Mouse (Mus musculus) lung, embryonic 15.5 days (tissue): Measurements from ENCODE around the gene Alpl. TPM values are rescaled to one million over a fixed set of nuclear protein-coding genes. Genes with fewer than 3 reads are reported as not detected.

Source experiments
- ATAC-seq: fragments of 200-750 bp; cut with Nextera tagmentation; 2 replicates; pipeline ENCODE4 v1.8.0; 2017; ENCODE audit warnings: moderate number of reproducible peaks, borderline replicate concordance; ENCODE audit not compliant: low FRiP score, low TSS enrichment; ENCODE audit errors: extremely low read depth
- H3K27ac ChIP-seq: fragments of 300-500 bp; sonication (generic); 2 replicates; pipeline ENCODE4 v1.5.1; 2015; ENCODE audit warnings: moderate library complexity, mild to moderate bottlenecking, inconsistent platforms
- H3K27me3 ChIP-seq: fragments of 300-500 bp; sonication (generic); 2 replicates; pipeline ENCODE4 v1.6.1; 2015; ENCODE audit warnings: inconsistent platforms
- H3K36me3 ChIP-seq: fragments of 300-500 bp; sonication (generic); 2 replicates; pipeline ENCODE4 v1.6.1; 2015; ENCODE audit warnings: inconsistent platforms
- H3K4me1 ChIP-seq: fragments of 300-500 bp; sonication (generic); 2 replicates; pipeline ENCODE4 v1.6.1; 2015; ENCODE audit warnings: inconsistent platforms
- H3K4me2 ChIP-seq: fragments of 300-500 bp; sonication (generic); 2 replicates; pipeline ENCODE4 v1.6.1; 2015; ENCODE audit warnings: inconsistent platforms, mild to moderate bottlenecking, moderate library complexity
- H3K4me3 ChIP-seq: fragments of 300-500 bp; sonication (generic); 2 replicates; pipeline ENCODE4 v1.5.1; 2015; ENCODE audit warnings: mild to moderate bottlenecking, inconsistent platforms
- H3K9ac ChIP-seq: fragments of 300-500 bp; sonication (generic); 2 replicates; pipeline ENCODE4 v1.6.1; 2015; ENCODE audit warnings: inconsistent platforms
- H3K9me3 ChIP-seq: fragments of 300-500 bp; sonication (generic); 2 replicates; pipeline ENCODE4 v1.6.1; 2016; ENCODE audit warnings: inconsistent platforms
- WGBS: fragments of 180-500 bp; shearing (Covaris S2); methylation state at CpG from one replicate; pipeline ENCODE4 v1.1.7; 2015; 5-methylcytosine and 5-hydroxymethylcytosine counted together
- polyA plus RNA-seq: library from polyadenylated mRNA; unstranded; fragments of >200 nt; fragmentation: Nextera tagmentation; extraction: Ambion mirVana; gene quantifications from 2 replicates; pipeline ENCODE4 v1.2.1, GENCODE M21; 2015

Alpl gene
- polyA plus RNA-seq, 1 experiment from 2014 or later = 4.2 TPM

GRCm38 (mm10) chr4:137778397-137779184 is 17.6 kb downstream of the Alpl start:
- Histone ChIP-seq H3K27me3 (no peaks in the 10 kb centered on the region), H3K27ac (no peak overlapping the region), H3K9ac (no peak overlapping the region), H3K4me1 (peaks cover 2% of the 10 kb centered on the region), H3K36me3 (no peaks in the 10 kb centered on the region), H3K4me3 (no peak overlapping the region), H3K9me3 (no peaks in the 10 kb centered on the region), H3K4me2 (no peak overlapping the region)
- 78% methylated on average over 17 of the region's 17 CpGs for WGBS
- ATAC-seq = no peak

- Histone ChIP-seq H3K9me3 (no peaks in the 10 kb centered on the region), H3K4me1 (peaks cover 3% of the 10 kb centered on the region; the same call in 1 of the 2 replicates), H3K9ac (no peak overlapping the region), H3K27ac (no peak overlapping the region), H3K27me3 (no peaks in the 10 kb centered on the region), H3K4me3 (no peak overlapping the region), H3K36me3 (no peaks in the 10 kb centered on the region), H3K4me2 (no peak overlapping the region)
- no peak for ATAC-seq
- 79% methylated on average over 4 of the region's 4 CpGs for WGBS
Observed at GRCm38 (mm10) chr4:137777866-137778265, 18.3 kb downstream of the Alpl start.

- Histone ChIP-seq H3K36me3 (no peaks in the 10 kb centered on the region), H3K27me3 (no peaks in the 10 kb centered on the region), H3K4me3 (no peak overlapping the region), H3K4me1 (peaks cover 10% of the 10 kb centered on the region; the same call in 1 of the 2 replicates), H3K9ac (no peak overlapping the region), H3K27ac (no peak overlapping the region), H3K9me3 (no peaks in the 10 kb centered on the region), H3K4me2 (no peak overlapping the region)
- WGBS = 79% methylated on average over 6 of the region's 6 CpGs
- ATAC-seq = no peak
Observed at GRCm38 (mm10) chr4:137774505-137774904, 21.7 kb downstream of the Alpl start.

GRCm38 (mm10) chr4:137774013-137774412 is 22.2 kb downstream of the Alpl start:
- Histone ChIP-seq H3K27ac (no peak overlapping the region), H3K9ac (no peak overlapping the region), H3K9me3 (no peaks in the 10 kb centered on the region), H3K4me1 (peaks cover 10% of the 10 kb centered on the region; the same call in 1 of the 2 replicates), H3K4me3 (no peak overlapping the region), H3K27me3 (no peaks in the 10 kb centered on the region), H3K4me2 (no peak overlapping the region), H3K36me3 (no peaks in the 10 kb centered on the region)
- 73% methylated on average over 5 of the region's 5 CpGs for WGBS
- ATAC-seq = no peak

GRCm38 (mm10) chr4:137773369-137773899 is 22.8 kb downstream of the Alpl start:
- Histone ChIP-seq H3K9ac (no peak overlapping the region), H3K27ac (no peak overlapping the region), H3K36me3 (no peaks in the 10 kb centered on the region), H3K4me2 (no peak overlapping the region), H3K4me1 (peaks cover 10% of the 10 kb centered on the region; the same call in 1 of the 2 replicates), H3K4me3 (no peak overlapping the region), H3K27me3 (no peaks in the 10 kb centered on the region), H3K9me3 (no peaks in the 10 kb centered on the region)
- ATAC-seq = no peak
- WGBS = 34% methylated on average over 2 of the region's 2 CpGs

GRCm38 (mm10) chr4:137772438-137773056 is 23.6 kb downstream of the Alpl start:
- ATAC-seq = no peak
- H3K4me2 ChIP-seq = no peak overlapping the region
- H3K4me1 ChIP-seq = peaks cover 10% of the 10 kb centered on the region; the same call in 1 of the 2 replicates
- H3K36me3 ChIP-seq = no peaks in the 10 kb centered on the region
- no peak overlapping the region for H3K27ac ChIP-seq
- H3K4me3 ChIP-seq = no peak overlapping the region
- no peaks in the 10 kb centered on the region for H3K9me3 ChIP-seq
- WGBS = 62% methylated on average over 16 of the region's 16 CpGs
- no peaks in the 10 kb centered on the region for H3K27me3 ChIP-seq
- no peak overlapping the region for H3K9ac ChIP-seq

- H3K9me3 ChIP-seq = no peaks in the 10 kb centered on the region
- peaks cover 10% of the 10 kb centered on the region; the same call in 1 of the 2 replicates for H3K4me1 ChIP-seq
- no peak overlapping the region for H3K4me2 ChIP-seq
- no peaks in the 10 kb centered on the region for H3K27me3 ChIP-seq
- ATAC-seq = no peak
- H3K36me3 ChIP-seq = no peaks in the 10 kb centered on the region
- no peak overlapping the region for H3K4me3 ChIP-seq
- H3K27ac ChIP-seq = no peak overlapping the region
- no peak overlapping the region for H3K9ac ChIP-seq
- 54% methylated on average over 3 of the region's 3 CpGs for WGBS
Observed at GRCm38 (mm10) chr4:137771749-137772148, 24.4 kb downstream of the Alpl start.

- no peak overlapping the region for H3K4me3 ChIP-seq
- no peaks in the 10 kb centered on the region for H3K27me3 ChIP-seq
- peak; percentile 55; the same call in 1 of the 2 replicates for ATAC-seq
- peaks cover 10% of the 10 kb centered on the region; the same call in 1 of the 2 replicates for H3K4me1 ChIP-seq
- H3K4me2 ChIP-seq = no peak overlapping the region
- H3K27ac ChIP-seq = no peak overlapping the region
- H3K36me3 ChIP-seq = no peaks in the 10 kb centered on the region
- WGBS = 47% methylated on average over 14 of the region's 14 CpGs
- H3K9ac ChIP-seq = no peak overlapping the region
- no peaks in the 10 kb centered on the region for H3K9me3 ChIP-seq
Observed at GRCm38 (mm10) chr4:137770901-137771612, 25.1 kb downstream of the Alpl start.

- Histone ChIP-seq H3K27ac (no peak overlapping the region), H3K27me3 (no peaks in the 10 kb centered on the region), H3K4me2 (no peak overlapping the region), H3K9me3 (no peaks in the 10 kb centered on the region), H3K9ac (no peak overlapping the region), H3K4me3 (no peak overlapping the region), H3K36me3 (no peaks in the 10 kb centered on the region), H3K4me1 (peaks cover 19% of the 10 kb centered on the region; the same call in 1 of the 2 replicates)
- WGBS = 28% methylated on average over 7 of the region's 7 CpGs
- ATAC-seq = no peak; the same call in 1 of the 2 replicates
Observed at GRCm38 (mm10) chr4:137769635-137770034, 26.5 kb downstream of the Alpl start.

- Histone ChIP-seq H3K9ac (no peak overlapping the region), H3K36me3 (no peaks in the 10 kb centered on the region), H3K4me3 (no peak overlapping the region), H3K27ac (no peak overlapping the region), H3K4me2 (no peak overlapping the region), H3K27me3 (no peaks in the 10 kb centered on the region), H3K9me3 (no peaks in the 10 kb centered on the region), H3K4me1 (peaks cover 19% of the 10 kb centered on the region; the same call in 1 of the 2 replicates)
- WGBS = 69% methylated on average over 6 of the region's 6 CpGs
- no peak for ATAC-seq
Observed at GRCm38 (mm10) chr4:137768831-137769230, 27.4 kb downstream of the Alpl start.

- ATAC-seq = no peak
- H3K4me1 ChIP-seq = peaks cover 19% of the 10 kb centered on the region; the same call in 1 of the 2 replicates
- H3K9ac ChIP-seq = no peak overlapping the region
- no peak overlapping the region for H3K27ac ChIP-seq
- H3K4me2 ChIP-seq = no peak overlapping the region
- 88% methylated on average over 5 of the region's 5 CpGs for WGBS
- H3K27me3 ChIP-seq = no peaks in the 10 kb centered on the region
- H3K4me3 ChIP-seq = no peak overlapping the region
- H3K36me3 ChIP-seq = no peaks in the 10 kb centered on the region
- no peaks in the 10 kb centered on the region for H3K9me3 ChIP-seq
Observed at GRCm38 (mm10) chr4:137768381-137768780, 27.8 kb downstream of the Alpl start.
